Mouse (Mus musculus): ENCODE data around the gene Lmo2. TPM values are rescaled to one million over a fixed set of nuclear protein-coding genes. Genes with fewer than 3 reads are reported as not detected.

The Lmo2 gene
- polyA plus RNA-seq, 1 experiment from 2014 or later: 27.1 TPM

DNA sequence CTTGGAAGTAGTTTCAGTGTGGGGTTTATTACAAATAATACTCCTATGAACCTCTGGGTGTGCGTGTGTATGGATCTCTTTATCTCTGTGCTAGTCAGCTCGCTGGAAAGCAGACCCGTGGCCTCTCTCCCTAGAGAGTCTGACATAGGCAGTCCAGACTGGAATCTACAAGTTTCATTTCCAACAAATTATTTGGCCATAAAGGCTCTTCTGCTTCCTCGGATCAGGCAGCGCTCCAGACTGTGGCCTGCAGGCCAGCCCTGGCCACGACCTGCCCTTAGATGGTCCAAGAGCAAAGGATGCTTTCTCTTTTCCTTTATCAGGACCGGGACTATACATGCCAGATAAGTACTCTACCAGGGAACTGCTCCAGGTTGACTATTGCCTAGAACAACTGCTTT, 26.3 kb upstream of the Lmo2 start:
- Histone ChIP-seq H3K9ac (no peak overlapping the region), H3K4me3 (replicated peaks) (no peak overlapping the region), H3K4me1 (no peaks in the 10 kb centered on the region), H3K4me2 (no peak overlapping the region), H3K27me3 (replicated peaks) (no peaks in the 10 kb centered on the region), H3K36me3 (no peaks in the 10 kb centered on the region), H3K27ac (no peak overlapping the region), H3K9me3 (no peaks in the 10 kb centered on the region)
- 60% methylated on average over 7 of the region's 7 CpGs for WGBS
- no peak for ATAC-seq (ENCODE audit: insufficient read depth, low FRiP score, low read depth)

DNA sequence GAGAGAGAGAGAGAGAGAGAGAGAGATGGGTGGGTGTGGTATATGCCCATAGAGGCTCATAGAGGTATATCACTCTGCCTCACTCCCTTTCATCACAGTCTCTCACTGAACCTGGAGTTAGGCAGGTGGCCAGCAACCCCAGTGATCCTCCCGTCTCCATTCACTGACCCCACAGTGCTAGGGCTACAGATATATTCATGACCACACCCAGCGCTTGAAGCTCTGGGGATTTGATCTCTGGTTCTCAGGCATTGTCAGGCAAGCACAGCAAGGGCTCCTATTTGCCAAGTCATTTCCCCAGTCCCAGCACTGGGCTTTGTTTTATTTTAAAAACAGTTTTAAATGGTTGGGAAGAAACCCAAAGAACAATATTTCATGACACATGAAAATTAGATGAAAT, 25.8 kb upstream of the Lmo2 start:
- ATAC-seq (ENCODE audit: insufficient read depth, low FRiP score, low read depth): no peak; the same call in 1 of the 2 replicates
- 54% methylated on average over 2 of the region's 2 CpGs for WGBS
- no peaks in the 10 kb centered on the region for H3K4me1 ChIP-seq

DNA sequence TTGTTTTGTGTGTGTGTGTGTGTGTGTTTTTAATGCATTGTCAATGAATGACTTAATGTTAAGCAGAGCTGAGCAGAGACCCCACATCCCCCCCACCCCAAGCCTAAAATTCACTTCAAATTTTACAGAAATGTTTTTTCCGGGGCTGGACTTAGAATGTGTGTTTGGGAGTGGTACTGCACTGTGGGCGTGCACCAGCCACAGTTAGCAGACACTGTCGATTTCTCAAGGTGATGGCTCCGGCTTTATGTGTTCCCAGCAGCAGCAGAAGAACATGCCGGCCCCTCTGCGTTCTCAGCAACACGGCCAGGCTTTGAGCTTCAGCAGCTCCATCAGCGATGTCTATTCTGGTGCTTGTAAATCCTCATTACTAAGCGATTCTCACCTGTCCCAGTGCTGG, 25.3 kb upstream of the Lmo2 start:
- H3K9ac ChIP-seq: no peak overlapping the region
- no peak overlapping the region for H3K4me3 ChIP-seq (replicated peaks)
- H3K4me1 ChIP-seq: no peaks in the 10 kb centered on the region
- no peak overlapping the region for H3K4me2 ChIP-seq
- WGBS: 64% methylated on average over 9 of the region's 9 CpGs
- no peaks in the 10 kb centered on the region for H3K36me3 ChIP-seq
- ATAC-seq (ENCODE audit: insufficient read depth, low FRiP score, low read depth): no peak
- H3K27ac ChIP-seq: no peak overlapping the region
- H3K9me3 ChIP-seq: no peaks in the 10 kb centered on the region
- no peaks in the 10 kb centered on the region for H3K27me3 ChIP-seq (replicated peaks)

More for the DNA sequence above, 25.8 kb upstream of the Lmo2 start:
- no peak overlapping the region for H3K4me2 ChIP-seq
- H3K4me3 ChIP-seq (replicated peaks): no peak overlapping the region
- H3K27ac ChIP-seq: no peak overlapping the region
- H3K36me3 ChIP-seq: no peaks in the 10 kb centered on the region
- H3K9me3 ChIP-seq: no peaks in the 10 kb centered on the region
- H3K27me3 ChIP-seq (replicated peaks): no peaks in the 10 kb centered on the region
- no peak overlapping the region for H3K9ac ChIP-seq

DNA sequence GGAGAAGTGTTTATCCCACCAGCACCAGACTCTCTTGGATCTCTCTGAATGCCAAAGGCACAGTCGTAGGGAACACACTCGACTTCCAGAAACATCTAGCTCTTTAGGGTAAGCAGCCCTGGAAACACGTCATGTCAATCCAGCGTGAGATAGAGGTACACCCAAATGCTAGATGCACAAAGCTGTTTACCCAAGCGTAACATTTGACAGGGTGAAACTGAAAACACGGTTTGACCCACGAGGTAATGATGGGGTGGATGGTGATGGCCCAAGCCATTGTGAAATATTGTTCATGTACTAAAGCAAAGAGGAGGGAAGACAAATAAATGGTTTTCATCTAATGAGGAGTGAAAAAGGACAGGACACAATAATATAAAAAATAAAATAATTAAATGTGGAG, 23.5 kb upstream of the Lmo2 start:
- no peaks in the 10 kb centered on the region for H3K36me3 ChIP-seq
- H3K9me3 ChIP-seq: no peaks in the 10 kb centered on the region
- 56% methylated on average over 7 of the region's 7 CpGs for WGBS
- H3K4me3 ChIP-seq (replicated peaks): no peak overlapping the region
- no peak overlapping the region for H3K4me2 ChIP-seq
- H3K4me1 ChIP-seq: no peaks in the 10 kb centered on the region
- H3K27ac ChIP-seq: no peak overlapping the region
- no peak for ATAC-seq (ENCODE audit: insufficient read depth, low FRiP score, low read depth)
- H3K9ac ChIP-seq: no peak overlapping the region
- no peaks in the 10 kb centered on the region for H3K27me3 ChIP-seq (replicated peaks)

DNA sequence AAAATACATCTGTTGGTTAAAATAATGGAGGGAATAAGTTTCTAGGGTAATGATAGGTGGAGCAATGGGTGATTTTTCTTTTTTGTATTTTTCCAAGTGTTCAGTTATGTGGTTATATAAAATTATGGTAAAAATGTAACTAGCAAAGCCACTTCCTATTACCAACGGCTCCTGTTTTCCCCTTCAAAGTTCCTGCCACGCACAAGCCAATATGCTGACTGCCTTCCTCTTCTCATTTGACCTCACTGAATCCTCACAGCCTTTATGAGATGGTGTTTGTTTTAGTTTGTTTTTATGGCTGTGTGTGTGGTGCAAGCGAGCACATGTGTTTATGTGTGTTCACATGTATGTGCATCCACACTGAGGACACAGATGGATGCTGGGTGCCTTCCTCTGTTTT, 23.1 kb upstream of the Lmo2 start:
- WGBS: 75% methylated on average over 3 of the region's 3 CpGs
- no peaks in the 10 kb centered on the region for H3K36me3 ChIP-seq

GRCm38 (mm10) chr2:103935691-103936435, 21.9 kb upstream of the Lmo2 start:
- H3K36me3 ChIP-seq: no peaks in the 10 kb centered on the region
- no peaks in the 10 kb centered on the region for H3K9me3 ChIP-seq
- WGBS: 66% methylated on average over 10 of the region's 10 CpGs
- no peak overlapping the region for H3K4me2 ChIP-seq
- no peak for ATAC-seq (ENCODE audit: insufficient read depth, low FRiP score, low read depth)
- no peaks in the 10 kb centered on the region for H3K4me1 ChIP-seq
- no peak overlapping the region for H3K27ac ChIP-seq
- no peak overlapping the region for H3K9ac ChIP-seq
- H3K4me3 ChIP-seq (replicated peaks): no peak overlapping the region
- H3K27me3 ChIP-seq (replicated peaks): no peaks in the 10 kb centered on the region

More for the DNA sequence above, 23.1 kb upstream of the Lmo2 start:
- H3K9ac ChIP-seq: no peak overlapping the region
- no peaks in the 10 kb centered on the region for H3K27me3 ChIP-seq (replicated peaks)
- ATAC-seq (ENCODE audit: insufficient read depth, low FRiP score, low read depth): no peak
- H3K4me2 ChIP-seq: no peak overlapping the region
- no peaks in the 10 kb centered on the region for H3K4me1 ChIP-seq
- no peaks in the 10 kb centered on the region for H3K9me3 ChIP-seq
- no peak overlapping the region for H3K4me3 ChIP-seq (replicated peaks)
- no peak overlapping the region for H3K27ac ChIP-seq

DNA sequence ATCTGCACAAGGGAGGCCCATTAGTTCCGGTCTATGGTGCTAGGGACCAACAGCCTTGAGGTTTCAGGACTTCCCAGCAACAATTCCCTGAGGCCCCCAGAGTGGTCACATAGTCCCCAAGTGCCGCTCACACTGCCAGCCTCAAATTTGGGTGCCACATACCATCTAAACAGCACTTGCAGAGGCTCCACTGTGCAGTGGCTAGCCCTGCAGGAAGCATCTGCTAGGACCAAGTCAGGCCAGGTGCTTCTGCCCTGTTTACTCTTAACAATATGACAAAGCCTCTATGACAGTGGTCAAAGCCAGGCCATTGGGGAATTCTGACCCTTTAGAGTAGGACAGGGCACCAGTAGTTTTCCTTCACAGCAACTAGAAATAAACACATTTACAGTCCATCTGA, 21.1 kb upstream of the Lmo2 start:
- Histone ChIP-seq H3K4me3 (replicated peaks) (no peak overlapping the region), H3K36me3 (no peaks in the 10 kb centered on the region), H3K9ac (no peak overlapping the region), H3K4me2 (no peak overlapping the region), H3K4me1 (no peaks in the 10 kb centered on the region), H3K27me3 (replicated peaks) (no peaks in the 10 kb centered on the region), H3K27ac (no peak overlapping the region), H3K9me3 (no peaks in the 10 kb centered on the region)
- WGBS: 93% methylated on average over 2 of the region's 2 CpGs
- no peak for ATAC-seq (ENCODE audit: insufficient read depth, low FRiP score, low read depth)

DNA sequence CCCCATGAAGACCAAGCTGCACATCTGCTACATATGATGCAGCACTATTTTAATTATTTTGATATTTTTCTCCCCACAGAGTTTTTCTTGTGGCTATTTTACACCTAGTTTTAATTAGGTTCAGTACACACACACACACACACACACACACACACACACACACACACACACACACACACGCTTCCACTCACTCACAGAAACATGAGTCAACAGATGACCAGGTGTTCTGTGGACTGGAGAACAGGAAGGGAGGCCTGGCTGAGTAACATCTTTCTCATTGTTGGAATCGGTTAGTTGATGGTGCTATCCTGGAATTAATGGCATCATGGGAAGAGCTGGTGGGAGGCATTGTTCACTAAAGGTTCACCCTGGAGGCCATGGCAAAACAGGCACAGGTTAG, 20.1 kb upstream of the Lmo2 start:
- 58% methylated on average over 2 of the region's 2 CpGs for WGBS
- H3K4me3 ChIP-seq (replicated peaks): no peak overlapping the region
- H3K36me3 ChIP-seq: no peaks in the 10 kb centered on the region
- H3K27ac ChIP-seq: no peak overlapping the region
- H3K9me3 ChIP-seq: no peaks in the 10 kb centered on the region
- H3K4me1 ChIP-seq: no peaks in the 10 kb centered on the region
- no peak for ATAC-seq (ENCODE audit: insufficient read depth, low FRiP score, low read depth)
- H3K4me2 ChIP-seq: no peak overlapping the region
- H3K9ac ChIP-seq: no peak overlapping the region
- H3K27me3 ChIP-seq (replicated peaks): no peaks in the 10 kb centered on the region

GRCm38 (mm10) chr2:103938573-103938972, 19.2 kb upstream of the Lmo2 start:
- WGBS: 71% methylated on average over 1 of the region's 1 CpGs
- H3K27me3 ChIP-seq (replicated peaks): no peaks in the 10 kb centered on the region

GRCm38 (mm10) chr2:103939003-103939402, 18.8 kb upstream of the Lmo2 start:
- no peaks in the 10 kb centered on the region for H3K36me3 ChIP-seq

More at GRCm38 (mm10) chr2:103938573-103938972, 19.2 kb upstream of the Lmo2 start:
- no peaks in the 10 kb centered on the region for H3K4me1 ChIP-seq
- no peaks in the 10 kb centered on the region for H3K9me3 ChIP-seq
- no peak for ATAC-seq (ENCODE audit: insufficient read depth, low FRiP score, low read depth)
- H3K27ac ChIP-seq: no peak overlapping the region
- no peaks in the 10 kb centered on the region for H3K36me3 ChIP-seq
- no peak overlapping the region for H3K4me2 ChIP-seq
- no peak overlapping the region for H3K9ac ChIP-seq
- no peak overlapping the region for H3K4me3 ChIP-seq (replicated peaks)

DNA sequence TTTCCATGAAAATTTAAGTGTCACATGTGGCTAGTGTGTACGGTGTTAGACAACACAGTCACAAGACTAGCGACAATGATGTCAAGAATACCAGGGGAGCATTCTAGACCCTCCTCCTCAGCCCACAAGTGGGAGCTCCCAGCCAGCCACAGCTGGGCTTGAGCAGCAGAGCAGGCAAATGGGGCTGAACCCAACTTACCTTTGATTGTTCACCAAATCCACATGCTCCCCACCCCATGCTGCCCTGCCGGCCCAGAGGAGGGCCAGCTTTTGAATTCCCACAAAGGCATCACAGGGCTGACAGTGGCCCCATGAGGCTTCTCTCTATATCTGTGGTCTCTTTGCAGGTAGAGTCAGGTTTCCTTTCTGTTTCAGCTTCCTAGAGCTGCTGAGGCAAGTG, 16.7 kb upstream of the Lmo2 start:
- Histone ChIP-seq H3K9me3 (no peaks in the 10 kb centered on the region), H3K9ac (no peak overlapping the region), H3K4me2 (no peak overlapping the region), H3K4me3 (replicated peaks) (no peak overlapping the region), H3K27ac (no peak overlapping the region), H3K36me3 (no peaks in the 10 kb centered on the region), H3K4me1 (no peaks in the 10 kb centered on the region), H3K27me3 (replicated peaks) (no peaks in the 10 kb centered on the region)
- 82% methylated on average over 3 of the region's 3 CpGs for WGBS
- ATAC-seq (ENCODE audit: insufficient read depth, low FRiP score, low read depth): no peak

More at GRCm38 (mm10) chr2:103939003-103939402, 18.8 kb upstream of the Lmo2 start:
- no peak overlapping the region for H3K9ac ChIP-seq
- H3K27ac ChIP-seq: no peak overlapping the region
- H3K9me3 ChIP-seq: no peaks in the 10 kb centered on the region
- no peak overlapping the region for H3K4me2 ChIP-seq
- ATAC-seq (ENCODE audit: insufficient read depth, low FRiP score, low read depth): no peak
- H3K27me3 ChIP-seq (replicated peaks): no peaks in the 10 kb centered on the region
- no peak overlapping the region for H3K4me3 ChIP-seq (replicated peaks)
- H3K4me1 ChIP-seq: no peaks in the 10 kb centered on the region

DNA sequence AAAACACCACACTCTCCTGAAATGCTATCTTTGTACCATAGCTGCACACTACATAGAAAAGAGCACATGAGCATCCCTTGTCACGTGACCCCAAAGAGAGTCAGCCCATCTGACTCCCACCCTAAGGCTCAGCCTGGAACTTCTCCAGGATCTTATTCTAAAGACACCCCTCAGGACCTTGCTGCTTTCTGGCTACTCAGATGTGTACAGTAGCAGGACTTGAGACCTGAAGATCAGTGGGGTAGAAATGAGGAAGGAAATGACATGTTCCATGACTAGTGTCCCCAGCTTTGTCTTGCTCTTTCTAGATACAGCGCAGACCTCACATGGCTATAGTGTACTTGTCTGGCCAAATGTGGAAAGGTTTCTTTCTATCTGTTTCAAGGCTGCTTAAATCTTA, 12.9 kb upstream of the Lmo2 start:
- H3K9ac ChIP-seq: no peak overlapping the region
- ATAC-seq (ENCODE audit: insufficient read depth, low FRiP score, low read depth): no peak
- H3K27me3 ChIP-seq (replicated peaks): no peaks in the 10 kb centered on the region
- 78% methylated on average over 2 of the region's 2 CpGs for WGBS
- H3K4me3 ChIP-seq (replicated peaks): no peak overlapping the region
- H3K4me1 ChIP-seq: no peaks in the 10 kb centered on the region
- H3K27ac ChIP-seq: no peak overlapping the region
- no peaks in the 10 kb centered on the region for H3K9me3 ChIP-seq
- H3K36me3 ChIP-seq: no peaks in the 10 kb centered on the region
- no peak overlapping the region for H3K4me2 ChIP-seq
